Mouse (Mus musculus): ENCODE measurements around the gene Mettl26. TPM values are rescaled to one million over a fixed set of nuclear protein-coding genes. Genes with fewer than 3 reads are reported as not detected.

Mettl26 gene
- total and polyA plus RNA-seq, 3 experiments = 12.7 to 30.5 (median 12.7) TPM

- intact Hi-C loops (cut with DNase I) = no loop called here
- peaks cover 8% of the 10 kb centered on the region for H3K4me1 ChIP-seq (ENCODE audit: control insufficient read depth, insufficient read depth, low read length)
- TF ChIP-seq EP300 (IDR thresholded peaks at IDR 0.05; ENCODE audit: insufficient read depth, low read depth, low read length) (no peak), POLR2A (IDR thresholded peaks at IDR 0.05; ENCODE audit: insufficient read depth, low read depth, low read length) (no peak), CTCF (IDR thresholded peaks at IDR 0.05) (no peak)
- 76% methylated on average over 4 of the region's 4 CpGs for WGBS
- DNase-seq = no peak
- H3K4me3 ChIP-seq = peak overlapping the region; percentile 23; the same call in 1 of the 2 replicates
- no peak overlapping the region; the same call in 1 of the 2 replicates for H3K9ac ChIP-seq (ENCODE audit: low read depth, low read length)
- no peaks in the 10 kb centered on the region for H3K79me2 ChIP-seq (replicated peaks; ENCODE audit: control insufficient read depth, insufficient read depth, low read length)
- no peaks in the 10 kb centered on the region for H3K27me3 ChIP-seq (ENCODE audit: control insufficient read depth, insufficient read depth, low read length)
- H3K36me3 ChIP-seq (ENCODE audit: control insufficient read depth, insufficient read depth, low read length) = no peaks in the 10 kb centered on the region
- H3K27ac ChIP-seq = no peak overlapping the region
Observed at GRCm38 (mm10) chr17:25843122-25843521, 31.8 kb upstream of the Mettl26 start.

- H3K4me3 ChIP-seq = peak overlapping the region; percentile 96
- peak overlapping the region; percentile 95 for H3K27ac ChIP-seq
- H3K79me2 ChIP-seq (replicated peaks; ENCODE audit: control insufficient read depth, insufficient read depth, low read length) = no peaks in the 10 kb centered on the region
- DNase-seq = no peak
- peak overlapping the region; percentile 93 for H3K9ac ChIP-seq (ENCODE audit: low read depth, low read length)
- WGBS = under 1% methylated on average over 38 of the region's 38 CpGs
- intact Hi-C loops (cut with DNase I) = no loop called here
- TF ChIP-seq CTCF (IDR thresholded peaks at IDR 0.05) = no peak
- TF ChIP-seq EP300 (IDR thresholded peaks at IDR 0.05; ENCODE audit: insufficient read depth, low read depth, low read length) = no peak
- no peak for TF ChIP-seq POLR2A (IDR thresholded peaks at IDR 0.05; ENCODE audit: insufficient read depth, low read depth, low read length)
- no peaks in the 10 kb centered on the region for H3K36me3 ChIP-seq (ENCODE audit: control insufficient read depth, insufficient read depth, low read length)
- H3K27me3 ChIP-seq (ENCODE audit: control insufficient read depth, insufficient read depth, low read length) = no peaks in the 10 kb centered on the region
- peaks cover 8% of the 10 kb centered on the region for H3K4me1 ChIP-seq (ENCODE audit: control insufficient read depth, insufficient read depth, low read length)
Observed at GRCm38 (mm10) chr17:25843636-25844395, 31.1 kb upstream of the Mettl26 start.

DNA sequence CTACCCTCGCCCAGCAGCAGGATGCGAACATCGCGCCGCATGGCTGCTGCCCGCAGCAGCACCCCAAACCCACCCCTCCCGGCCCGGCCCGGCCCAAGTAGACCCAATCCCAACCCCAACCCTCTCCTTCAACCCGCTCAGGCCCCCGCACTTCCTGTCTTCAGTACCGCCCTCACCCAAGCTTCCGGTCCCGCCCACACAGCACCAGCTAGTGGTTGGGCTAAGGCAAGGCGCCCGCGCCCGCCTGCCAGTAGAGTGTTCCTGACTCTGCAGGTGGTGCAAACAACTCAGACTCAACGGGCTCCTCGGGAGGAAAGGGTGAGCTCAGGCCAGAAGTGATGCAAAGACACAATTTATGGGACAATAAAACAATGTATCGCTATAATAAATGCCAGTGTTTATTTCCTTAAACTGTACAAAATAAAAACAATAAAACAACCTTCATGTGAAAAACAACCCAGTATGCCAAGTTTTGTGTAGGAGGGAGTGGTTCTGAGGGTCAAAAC is 30.4 kb upstream of the Mettl26 start, which contains the start of gene Rhot2:
Rhot2 (minus strand) TSS at position 456 of the 506 bp plus-strand sequence.
- Histone ChIP-seq H3K27me3 (ENCODE audit: control insufficient read depth, insufficient read depth, low read length) (no peaks in the 10 kb centered on the region), H3K36me3 (ENCODE audit: control insufficient read depth, insufficient read depth, low read length) (no peaks in the 10 kb centered on the region), H3K9ac (ENCODE audit: low read depth, low read length) (peak within 1 kb of the TSS; percentile 93), H3K4me1 (ENCODE audit: control insufficient read depth, insufficient read depth, low read length) (peaks cover 8% of the 10 kb centered on the region), H3K27ac (peak within 1 kb of the TSS; percentile 95), H3K4me3 (peak within 1 kb of the TSS; percentile 96), H3K79me2 (replicated peaks; ENCODE audit: control insufficient read depth, insufficient read depth, low read length) (no peaks in the 10 kb centered on the region)
- peak; percentile 70 for TF ChIP-seq CTCF (IDR thresholded peaks at IDR 0.05)
- TF ChIP-seq POLR2A (IDR thresholded peaks at IDR 0.05; ENCODE audit: insufficient read depth, low read depth, low read length) = no peak; the same call in none of the 2 replicates
- TF ChIP-seq EP300 (IDR thresholded peaks at IDR 0.05; ENCODE audit: insufficient read depth, low read depth, low read length) = 0 out of 2 replicates have a peak, but pooled peaks have one; percentile 55
- 1% methylated on average over 21 of the region's 21 CpGs for WGBS
- intact Hi-C loops (cut with DNase I) = no loop called here
- peak; percentile 95 to 96 for DNase-seq

DNA sequence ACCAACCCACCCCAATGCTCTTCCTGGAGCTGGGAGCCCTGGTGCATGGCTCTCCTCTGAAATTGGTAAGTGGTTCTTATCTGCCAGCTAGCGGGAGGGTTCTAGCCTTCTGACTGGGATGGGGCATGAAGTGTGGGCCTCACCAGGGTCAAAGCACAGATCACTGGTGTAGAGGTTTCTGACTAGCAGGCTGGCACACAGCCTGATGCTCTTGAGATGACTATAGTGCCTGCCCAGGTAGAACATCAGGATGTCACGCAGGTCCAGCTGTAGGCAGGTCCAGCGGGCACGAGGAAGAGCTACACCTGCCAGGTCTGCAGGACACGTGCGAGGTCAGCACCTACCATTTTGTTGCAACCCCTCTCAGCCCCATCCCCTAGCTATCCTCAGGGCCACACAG is 14.6 kb upstream of the Mettl26 start:
- no peak overlapping the region for H3K4me3 ChIP-seq

GRCm38 (mm10) chr17:25860832-25861703 is 13.8 kb upstream of the Mettl26 start, which contains the start of gene Wdr90:
Wdr90 (minus strand) TSS chr17:25861501.
- H3K4me1 ChIP-seq (ENCODE audit: control insufficient read depth, insufficient read depth, low read length) = peaks cover 1% of the 10 kb centered on the region; the same call in 1 of the 2 replicates
- peaks cover 3% of the 10 kb centered on the region for H3K79me2 ChIP-seq (replicated peaks; ENCODE audit: control insufficient read depth, insufficient read depth, low read length)
- TF ChIP-seq EP300 (IDR thresholded peaks at IDR 0.05; ENCODE audit: insufficient read depth, low read depth, low read length) (peak; percentile 73; the same call in 1 of the 2 replicates), POLR2A (IDR thresholded peaks at IDR 0.05; ENCODE audit: insufficient read depth, low read depth, low read length) (peak; percentile 88), CTCF (IDR thresholded peaks at IDR 0.05) (peak; percentile 60)
- no peaks in the 10 kb centered on the region for H3K36me3 ChIP-seq (ENCODE audit: control insufficient read depth, insufficient read depth, low read length)
- peak within 1 kb of the TSS; percentile 91 for H3K27ac ChIP-seq
- intact Hi-C loops (cut with DNase I) = no loop called here
- H3K4me3 ChIP-seq = peak within 1 kb of the TSS; percentile 63
- peak within 1 kb of the TSS; percentile 79 for H3K9ac ChIP-seq (ENCODE audit: low read depth, low read length)
- DNase-seq = peak; percentile 92 to 94
- WGBS = 4% methylated on average over 65 of the region's 65 CpGs
- no peaks in the 10 kb centered on the region for H3K27me3 ChIP-seq (ENCODE audit: control insufficient read depth, insufficient read depth, low read length)

More for the DNA sequence above, 14.6 kb upstream of the Mettl26 start:
- H3K4me1 ChIP-seq (ENCODE audit: control insufficient read depth, insufficient read depth, low read length) = peaks cover 1% of the 10 kb centered on the region; the same call in 1 of the 2 replicates
- H3K36me3 ChIP-seq (ENCODE audit: control insufficient read depth, insufficient read depth, low read length) = no peaks in the 10 kb centered on the region
- intact Hi-C loops (cut with DNase I) = no loop called here
- no peaks in the 10 kb centered on the region for H3K27me3 ChIP-seq (ENCODE audit: control insufficient read depth, insufficient read depth, low read length)
- H3K27ac ChIP-seq = no peak overlapping the region
- H3K79me2 ChIP-seq (replicated peaks; ENCODE audit: control insufficient read depth, insufficient read depth, low read length) = peaks cover under 1% of the 10 kb centered on the region
- WGBS = 91% methylated on average over 6 of the region's 6 CpGs
- no peak overlapping the region for H3K9ac ChIP-seq (ENCODE audit: low read depth, low read length)
- DNase-seq = no peak
- no peak for TF ChIP-seq EP300 (IDR thresholded peaks at IDR 0.05; ENCODE audit: insufficient read depth, low read depth, low read length)
- TF ChIP-seq POLR2A (IDR thresholded peaks at IDR 0.05; ENCODE audit: insufficient read depth, low read depth, low read length) = no peak
- TF ChIP-seq CTCF (IDR thresholded peaks at IDR 0.05) = no peak

Data from heart, adult 2 months (tissue).